Mouse (Mus musculus): ENCODE results near the gene Igf2bp1.

DNA sequence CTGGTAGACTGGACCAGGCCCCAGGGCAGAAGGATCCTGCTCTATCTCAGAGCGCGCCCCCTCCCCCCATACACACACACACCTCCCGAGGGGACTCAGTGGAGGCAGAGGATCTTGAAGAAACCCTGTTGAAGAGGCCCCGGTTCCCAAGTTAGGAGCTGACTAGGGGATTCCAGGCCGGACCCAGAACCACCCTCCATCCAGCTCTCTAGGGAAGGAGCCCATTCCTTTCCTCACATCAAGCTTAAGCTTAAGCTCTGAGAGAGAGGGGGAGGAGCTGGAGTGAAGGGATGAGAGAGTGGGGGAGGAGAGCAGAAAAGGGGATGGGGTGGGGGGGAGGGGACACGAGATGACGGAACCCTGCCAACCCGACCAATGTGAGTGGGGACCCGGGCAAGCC is 47.5 kb downstream of the Igf2bp1 start:
- TF ChIP-seq CTCF (IDR thresholded peaks at IDR 0.05; ENCODE audit: low read depth) (no peak), EP300 (optimal IDR thresholded peaks at IDR 0.05) (no peak)
